Mouse (Mus musculus): ENCODE results near the gene Sertad3. TPM values are rescaled to one million over a fixed set of nuclear protein-coding genes. Genes with fewer than 3 reads are reported as not detected.

Sertad3 gene
- 13.2 and 20.4 TPM in 2 replicates for polyA plus RNA-seq (2012; rRNA removed; ENCODE audit: low replicate concordance)

GRCm38 (mm10) chr7:27473156-27473834 is at the start of gene Sertad3:
Gene Sertad3 (plus strand): TSS chr7:27473768.

GRCm38 (mm10) chr7:27447419-27448286 is 25.9 kb upstream of the Sertad3 start, which contains the start of the genes Sptbn4 and Blvrb:
Gene Sptbn4 (minus strand): TSS chr7:27447686.
Gene Blvrb (plus strand): TSS chr7:27447978.

GRCm38 (mm10) chr7:27486770-27487697 is 13.5 kb downstream of the Sertad3 start, which contains the start of gene Sertad1:
Gene Sertad1 (plus strand): TSS chr7:27486910.

GRCm38 (mm10) chr7:27499036-27499435 is 25.5 kb downstream of the Sertad3 start, which contains the start of gene Prx:
Gene Prx (plus strand): TSS chr7:27499324.

GRCm38 (mm10) chr7:27522967-27523366 is 49.4 kb downstream of the Sertad3 start, which contains the start of gene Hipk4:
Gene Hipk4 (plus strand): TSS chr7:27523267.

Other genes starting within 250 kb of the Sertad3 start
- gene Itpkc, start 245.1 kb upstream of the Sertad3 start, polyA plus RNA-seq (2012; rRNA removed; ENCODE audit: low replicate concordance), result 7.3 and 14.0 TPM in 2 replicates
- 50.2 and 54.2 TPM in 2 replicates for gene Coq8b, start 240.7 kb upstream of the Sertad3 start, polyA plus RNA-seq (2012; rRNA removed; ENCODE audit: low replicate concordance)
- 30.1 and 76.4 TPM in 2 replicates for gene Numbl, start 215.3 kb upstream of the Sertad3 start, polyA plus RNA-seq (2012; rRNA removed; ENCODE audit: low replicate concordance)
- 418 and 455 TPM in 2 replicates for gene Ltbp4, start 136.1 kb upstream of the Sertad3 start, polyA plus RNA-seq (2012; rRNA removed; ENCODE audit: low replicate concordance)
- gene Shkbp1, start 117.7 kb upstream of the Sertad3 start, polyA plus RNA-seq (2012; rRNA removed; ENCODE audit: low replicate concordance), result 52.2 and 84.5 TPM in 2 replicates
- 3.5 TPM in 1 of 2 replicates, not detected in the other for gene Gm20479, start 116.3 kb upstream of the Sertad3 start, polyA plus RNA-seq (2012; rRNA removed; ENCODE audit: low replicate concordance)
- 0.20 and 1.8 TPM in 2 replicates for gene Sptbn4, start 26.1 kb upstream of the Sertad3 start, polyA plus RNA-seq (2012; rRNA removed; ENCODE audit: low replicate concordance)
- 102 and 175 TPM in 2 replicates for gene Blvrb, start 25.8 kb upstream of the Sertad3 start, polyA plus RNA-seq (2012; rRNA removed; ENCODE audit: low replicate concordance)
- 20.8 and 33.0 TPM in 2 replicates for gene Sertad1, start 13.1 kb downstream of the Sertad3 start, polyA plus RNA-seq (2012; rRNA removed; ENCODE audit: low replicate concordance)
- gene Prx, start 25.6 kb downstream of the Sertad3 start, polyA plus RNA-seq (2012; rRNA removed; ENCODE audit: low replicate concordance), result 1.5 and 2.9 TPM in 2 replicates
- gene Hipk4, start 49.5 kb downstream of the Sertad3 start, polyA plus RNA-seq (2012; rRNA removed; ENCODE audit: low replicate concordance), result 0.66 and 1.7 TPM in 2 replicates
- gene Pld3, start 79.5 kb downstream of the Sertad3 start, polyA plus RNA-seq (2012; rRNA removed; ENCODE audit: low replicate concordance), result 117 and 156 TPM in 2 replicates
- gene 2310022A10Rik, start 79.5 kb downstream of the Sertad3 start, polyA plus RNA-seq (2012; rRNA removed; ENCODE audit: low replicate concordance), result 17.1 and 28.1 TPM in 2 replicates
- gene Akt2, start 117.8 kb downstream of the Sertad3 start, polyA plus RNA-seq (2012; rRNA removed; ENCODE audit: low replicate concordance), result 195 and 320 TPM in 2 replicates
- gene Ttc9b, start 180.1 kb downstream of the Sertad3 start, polyA plus RNA-seq (2012; rRNA removed; ENCODE audit: low replicate concordance), result not detected in 2 replicates
- gene Map3k10, start 200.8 kb downstream of the Sertad3 start, polyA plus RNA-seq (2012; rRNA removed; ENCODE audit: low replicate concordance), result 25.4 and 35.7 TPM in 2 replicates
- gene Zfp607b, start 215.6 kb downstream of the Sertad3 start, polyA plus RNA-seq (2012; rRNA removed; ENCODE audit: low replicate concordance), result 0.40 and 0.42 TPM in 2 replicates

Data from subcutaneous adipose tissue, adult 2 months (tissue).